Mouse (Mus musculus): ENCODE measurements around the gene Ugt1a7c. TPM values are rescaled to one million over a fixed set of nuclear protein-coding genes. Genes with fewer than 3 reads are reported as not detected.

Gene Ugt1a7c
- polyA plus RNA-seq, 1 experiment, result 184 TPM

- H3K4me1 ChIP-seq (ENCODE audit: control insufficient read depth, insufficient read depth, low read length), result peaks cover 12% of the 10 kb centered on the region
- TF ChIP-seq CTCF (IDR thresholded peaks at IDR 0.05; ENCODE audit: low read depth, low read length) (no peak), POLR2A (IDR thresholded peaks at IDR 0.05; ENCODE audit: borderline replicate concordance, low read depth, low read length) (no peak)
- H3K27ac ChIP-seq (ENCODE audit: insufficient read depth, low read depth, low read length), result no peak overlapping the region
- H3K4me3 ChIP-seq (ENCODE audit: insufficient read depth, low read length), result no peak overlapping the region
These were observed 164.8 kb downstream of the Ugt1a7c start for GRCm38 (mm10) chr1:88259643-88260024.

GRCm38 (mm10) chr1:88260114-88260513 lies 165.3 kb downstream of the Ugt1a7c start:
- H3K27ac ChIP-seq (ENCODE audit: insufficient read depth, low read depth, low read length), result no peak overlapping the region
- no peak overlapping the region for H3K4me3 ChIP-seq (ENCODE audit: insufficient read depth, low read length)
- no peak for TF ChIP-seq CTCF (IDR thresholded peaks at IDR 0.05; ENCODE audit: low read depth, low read length)
- no peak for TF ChIP-seq POLR2A (IDR thresholded peaks at IDR 0.05; ENCODE audit: borderline replicate concordance, low read depth, low read length)
- peaks cover 12% of the 10 kb centered on the region for H3K4me1 ChIP-seq (ENCODE audit: control insufficient read depth, insufficient read depth, low read length)

- Histone ChIP-seq H3K27ac (ENCODE audit: insufficient read depth, low read depth, low read length) (no peak overlapping the region), H3K4me3 (ENCODE audit: insufficient read depth, low read length) (no peak overlapping the region), H3K4me1 (ENCODE audit: control insufficient read depth, insufficient read depth, low read length) (peaks cover 12% of the 10 kb centered on the region)
- TF ChIP-seq POLR2A (IDR thresholded peaks at IDR 0.05; ENCODE audit: borderline replicate concordance, low read depth, low read length) (no peak), CTCF (IDR thresholded peaks at IDR 0.05; ENCODE audit: low read depth, low read length) (no peak)
These were observed 165.9 kb downstream of the Ugt1a7c start for GRCm38 (mm10) chr1:88260604-88261377.

GRCm38 (mm10) chr1:88261706-88262105 lies 166.8 kb downstream of the Ugt1a7c start:
- TF ChIP-seq POLR2A (IDR thresholded peaks at IDR 0.05; ENCODE audit: borderline replicate concordance, low read depth, low read length), result no peak
- TF ChIP-seq CTCF (IDR thresholded peaks at IDR 0.05; ENCODE audit: low read depth, low read length), result no peak
- H3K4me1 ChIP-seq (ENCODE audit: control insufficient read depth, insufficient read depth, low read length), result peaks cover 12% of the 10 kb centered on the region
- H3K27ac ChIP-seq (ENCODE audit: insufficient read depth, low read depth, low read length), result no peak overlapping the region
- H3K4me3 ChIP-seq (ENCODE audit: insufficient read depth, low read length), result no peak overlapping the region

GRCm38 (mm10) chr1:88262255-88262654 lies 167.4 kb downstream of the Ugt1a7c start:
- H3K27ac ChIP-seq (ENCODE audit: insufficient read depth, low read depth, low read length), result no peak overlapping the region
- H3K4me1 ChIP-seq (ENCODE audit: control insufficient read depth, insufficient read depth, low read length), result peaks cover 12% of the 10 kb centered on the region
- no peak overlapping the region for H3K4me3 ChIP-seq (ENCODE audit: insufficient read depth, low read length)
- no peak for TF ChIP-seq POLR2A (IDR thresholded peaks at IDR 0.05; ENCODE audit: borderline replicate concordance, low read depth, low read length)
- no peak for TF ChIP-seq CTCF (IDR thresholded peaks at IDR 0.05; ENCODE audit: low read depth, low read length)

GRCm38 (mm10) chr1:88262961-88263360 lies 168.1 kb downstream of the Ugt1a7c start:
- TF ChIP-seq CTCF (IDR thresholded peaks at IDR 0.05; ENCODE audit: low read depth, low read length) (no peak), POLR2A (IDR thresholded peaks at IDR 0.05; ENCODE audit: borderline replicate concordance, low read depth, low read length) (no peak)
- Histone ChIP-seq H3K4me3 (ENCODE audit: insufficient read depth, low read length) (no peak overlapping the region), H3K4me1 (ENCODE audit: control insufficient read depth, insufficient read depth, low read length) (peaks cover 12% of the 10 kb centered on the region), H3K27ac (ENCODE audit: insufficient read depth, low read depth, low read length) (no peak overlapping the region)

- H3K27ac ChIP-seq (ENCODE audit: insufficient read depth, low read depth, low read length), result no peak overlapping the region
- no peak for TF ChIP-seq POLR2A (IDR thresholded peaks at IDR 0.05; ENCODE audit: borderline replicate concordance, low read depth, low read length)
- no peak for TF ChIP-seq CTCF (IDR thresholded peaks at IDR 0.05; ENCODE audit: low read depth, low read length)
- H3K4me1 ChIP-seq (ENCODE audit: control insufficient read depth, insufficient read depth, low read length), result peaks cover 12% of the 10 kb centered on the region
- no peak overlapping the region for H3K4me3 ChIP-seq (ENCODE audit: insufficient read depth, low read length)
These were observed 168.9 kb downstream of the Ugt1a7c start for GRCm38 (mm10) chr1:88263778-88264177.

- H3K4me3 ChIP-seq (ENCODE audit: insufficient read depth, low read length), result no peak overlapping the region
- TF ChIP-seq CTCF (IDR thresholded peaks at IDR 0.05; ENCODE audit: low read depth, low read length), result no peak
- TF ChIP-seq POLR2A (IDR thresholded peaks at IDR 0.05; ENCODE audit: borderline replicate concordance, low read depth, low read length), result no peak
- H3K4me1 ChIP-seq (ENCODE audit: control insufficient read depth, insufficient read depth, low read length), result peaks cover 12% of the 10 kb centered on the region
- no peak overlapping the region for H3K27ac ChIP-seq (ENCODE audit: insufficient read depth, low read depth, low read length)
These were observed 169.5 kb downstream of the Ugt1a7c start for GRCm38 (mm10) chr1:88264237-88264868.

GRCm38 (mm10) chr1:88264869-88265240 lies 170.0 kb downstream of the Ugt1a7c start:
- H3K4me1 ChIP-seq (ENCODE audit: control insufficient read depth, insufficient read depth, low read length), result peaks cover 12% of the 10 kb centered on the region
- TF ChIP-seq POLR2A (IDR thresholded peaks at IDR 0.05; ENCODE audit: borderline replicate concordance, low read depth, low read length) (no peak), CTCF (IDR thresholded peaks at IDR 0.05; ENCODE audit: low read depth, low read length) (no peak)
- H3K27ac ChIP-seq (ENCODE audit: insufficient read depth, low read depth, low read length), result no peak overlapping the region
- no peak overlapping the region for H3K4me3 ChIP-seq (ENCODE audit: insufficient read depth, low read length)

GRCm38 (mm10) chr1:88266123-88266522 lies 171.3 kb downstream of the Ugt1a7c start:
- peaks cover 12% of the 10 kb centered on the region for H3K4me1 ChIP-seq (ENCODE audit: control insufficient read depth, insufficient read depth, low read length)
- TF ChIP-seq POLR2A (IDR thresholded peaks at IDR 0.05; ENCODE audit: borderline replicate concordance, low read depth, low read length) (no peak), CTCF (IDR thresholded peaks at IDR 0.05; ENCODE audit: low read depth, low read length) (no peak)
- no peak overlapping the region for H3K27ac ChIP-seq (ENCODE audit: insufficient read depth, low read depth, low read length)
- H3K4me3 ChIP-seq (ENCODE audit: insufficient read depth, low read length), result no peak overlapping the region

Measured in bone marrow macrophage, adult 2 months (primary cell).